Mouse (Mus musculus) regulatory T cell (primary cell): ENCODE results near the gene Akap9.
"Not testable (repeated sequence)": the region's sequence is repeated elsewhere in the genome, so short reads cannot be mapped to it uniquely, and the experiment has no call there.

Source experiments
- in situ Hi-C: fragments of 300-600 bp; cut with MboI, MseI; formaldehyde crosslinking; loops from one replicate; pipeline ENCODE4 v1.15.1; 2025; ENCODE audit warnings: high pct_unique_total_duplicates

The Akap9 gene

GRCm38 (mm10) chr5:3969114-3969513 lies 41.3 kb downstream of the Akap9 start:
- in situ Hi-C loops = no loop called here

- in situ Hi-C loops = no loop called here
Measured at GRCm38 (mm10) chr5:3970936-3971335, 43.1 kb downstream of the Akap9 start.

- in situ Hi-C loops = no loop called here
Measured at GRCm38 (mm10) chr5:3973764-3974163, 45.9 kb downstream of the Akap9 start.

GRCm38 (mm10) chr5:3974896-3975295 lies 47.0 kb downstream of the Akap9 start:
- in situ Hi-C loops = no loop called here

- in situ Hi-C loops = no loop called here
Measured at GRCm38 (mm10) chr5:3976111-3976510, 48.3 kb downstream of the Akap9 start.

- in situ Hi-C loops = no loop called here
Measured at GRCm38 (mm10) chr5:3977904-3978303, 50.0 kb downstream of the Akap9 start.

- in situ Hi-C loops = no loop called here
Measured at GRCm38 (mm10) chr5:3989608-3990007, 61.8 kb downstream of the Akap9 start.

DNA sequence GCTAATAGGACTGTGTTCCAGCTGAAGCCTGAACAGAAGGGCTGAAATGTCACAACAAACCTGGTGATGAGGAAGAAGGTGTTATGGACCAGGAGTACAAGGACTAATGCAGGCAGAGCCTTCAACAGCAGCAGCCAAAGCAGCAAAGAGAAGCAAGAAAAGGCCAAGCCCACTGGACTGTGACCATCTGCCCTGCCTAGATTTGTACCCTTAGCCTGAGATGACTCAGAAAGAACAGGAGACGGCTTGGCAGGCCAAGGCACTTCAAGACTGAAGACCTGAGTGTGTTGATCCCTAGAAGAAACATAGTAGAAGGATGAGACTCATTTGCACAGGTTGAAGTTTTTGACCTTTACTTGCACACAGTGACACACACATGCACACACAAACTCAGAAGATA lies 62.6 kb downstream of the Akap9 start:
- in situ Hi-C loops = no loop called here

DNA sequence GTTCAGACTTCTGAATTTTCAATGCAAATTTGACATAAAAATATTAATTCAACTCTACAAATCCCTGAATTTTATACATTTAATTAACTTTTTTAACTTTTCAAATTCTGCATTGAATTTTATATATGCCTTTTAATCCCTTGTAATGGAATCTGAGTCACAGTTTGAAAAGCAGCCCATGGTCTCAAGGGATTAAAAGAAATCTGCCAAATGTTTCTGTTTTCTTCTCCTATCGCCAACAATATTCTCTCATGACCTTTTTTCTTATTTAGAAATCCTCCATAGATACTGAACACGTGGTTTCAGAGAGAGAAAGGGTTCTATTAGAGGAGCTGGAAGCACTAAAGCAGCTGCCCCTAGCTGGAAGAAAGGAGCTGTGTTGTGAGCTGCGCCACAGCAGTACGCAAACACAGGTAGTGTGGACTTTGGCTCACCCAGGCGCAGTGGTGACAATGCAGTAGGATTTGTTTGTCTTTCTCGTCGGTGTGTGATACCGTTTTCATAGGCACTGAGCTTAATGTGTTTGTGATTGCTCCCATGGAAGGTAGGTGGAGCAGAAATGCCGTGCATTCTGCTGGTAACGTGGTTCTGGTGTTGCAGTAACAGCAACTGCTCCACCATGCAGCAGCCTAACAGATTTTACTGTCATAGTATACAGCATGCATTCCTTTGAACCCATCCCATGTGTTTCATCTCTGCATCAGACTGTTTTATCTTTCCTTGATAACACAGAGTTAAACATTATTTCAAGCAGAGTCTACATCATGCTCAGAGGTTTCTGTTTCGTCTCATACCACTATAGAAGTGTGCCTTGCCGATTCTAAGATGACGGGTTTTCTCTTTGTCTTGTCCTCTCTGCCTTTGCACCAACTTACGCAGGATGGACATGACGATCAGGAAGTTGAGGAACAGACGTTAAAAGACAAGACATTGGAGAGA lies 76.9 kb downstream of the Akap9 start:
- in situ Hi-C loops = no loop called here

DNA sequence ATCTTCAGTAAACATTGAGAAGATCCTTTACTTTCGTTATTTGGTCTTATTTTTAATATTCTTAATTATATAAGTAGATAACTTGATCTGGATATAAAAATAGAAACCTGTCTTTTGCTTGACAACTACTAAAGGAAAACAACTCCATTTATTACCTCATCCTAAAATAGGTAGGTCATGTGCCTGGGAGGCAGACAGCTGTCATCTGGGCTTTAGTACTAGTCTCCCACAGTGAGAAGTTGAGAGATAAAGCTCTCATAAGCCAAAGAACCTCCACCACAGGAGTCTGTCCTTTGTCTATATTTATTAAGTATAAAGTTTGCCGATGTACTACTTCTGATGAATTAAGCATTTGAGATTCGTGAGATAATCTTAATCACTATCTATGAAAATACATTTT lies 78.8 kb downstream of the Akap9 start:
- in situ Hi-C loops = no loop called here

DNA sequence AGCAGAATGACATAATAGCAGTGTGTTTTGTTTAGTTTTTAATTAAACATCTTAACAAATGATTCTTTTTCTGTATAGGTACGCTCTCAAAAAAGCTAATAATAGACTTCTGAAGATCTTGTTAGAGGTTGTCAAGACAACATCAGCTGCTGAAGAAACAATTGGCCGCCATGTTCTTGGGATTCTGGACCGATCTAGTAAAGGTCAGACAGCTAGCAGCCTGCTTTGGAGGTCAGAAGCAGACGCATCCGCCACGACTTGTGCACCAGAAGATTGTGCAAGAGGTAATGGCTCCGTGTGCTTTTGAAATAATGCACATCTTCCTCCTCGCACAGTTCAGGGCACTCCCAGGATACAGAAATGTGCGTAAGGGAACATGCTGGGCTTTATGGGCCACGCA lies 80.4 kb downstream of the Akap9 start:
- in situ Hi-C loops = no loop called here

DNA sequence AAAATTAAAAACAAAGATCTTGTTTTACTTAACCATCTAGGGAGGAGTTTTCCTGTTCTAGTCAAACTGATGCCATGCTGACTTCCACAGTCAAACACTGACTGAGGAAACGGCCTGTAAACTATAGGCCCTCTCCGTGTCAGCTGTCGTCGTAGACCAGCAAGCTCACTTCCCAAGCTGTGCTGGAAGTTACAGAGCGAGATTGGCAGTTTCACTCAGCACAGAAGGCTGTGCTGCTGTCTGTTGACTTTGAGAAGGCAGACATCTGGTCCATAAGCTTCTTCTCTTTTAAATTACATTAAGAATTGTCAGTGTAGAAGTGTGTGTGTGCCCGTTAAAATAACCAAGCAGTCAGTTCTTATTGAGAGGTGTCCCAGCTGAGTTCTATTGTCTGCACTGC lies 81.7 kb downstream of the Akap9 start:
- in situ Hi-C loops = no loop called here

- in situ Hi-C loops = not testable (repeated sequence)
Measured at GRCm38 (mm10) chr5:4017646-4018045, 89.8 kb downstream of the Akap9 start.

- in situ Hi-C loops = no loop called here
Measured at GRCm38 (mm10) chr5:4019377-4019776, 91.5 kb downstream of the Akap9 start.

DNA sequence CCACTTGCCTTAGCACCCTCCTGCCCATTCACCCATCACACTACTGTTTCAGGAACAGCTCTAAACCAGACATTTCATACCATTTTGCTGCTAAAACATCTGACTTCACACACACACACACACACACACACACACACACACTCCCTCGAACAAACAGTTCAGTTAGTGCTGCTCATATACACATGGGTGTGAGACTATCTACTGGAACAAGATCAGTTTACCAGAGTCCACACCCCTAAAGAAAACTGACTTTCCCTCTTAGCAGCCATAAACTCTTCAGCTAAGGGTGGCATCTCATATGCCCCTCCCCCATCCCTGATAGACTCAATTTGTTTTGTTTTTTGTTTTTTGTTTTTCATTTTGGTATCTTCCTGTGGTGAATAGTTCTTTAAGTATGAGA lies 92.2 kb downstream of the Akap9 start:
- in situ Hi-C loops = no loop called here

DNA sequence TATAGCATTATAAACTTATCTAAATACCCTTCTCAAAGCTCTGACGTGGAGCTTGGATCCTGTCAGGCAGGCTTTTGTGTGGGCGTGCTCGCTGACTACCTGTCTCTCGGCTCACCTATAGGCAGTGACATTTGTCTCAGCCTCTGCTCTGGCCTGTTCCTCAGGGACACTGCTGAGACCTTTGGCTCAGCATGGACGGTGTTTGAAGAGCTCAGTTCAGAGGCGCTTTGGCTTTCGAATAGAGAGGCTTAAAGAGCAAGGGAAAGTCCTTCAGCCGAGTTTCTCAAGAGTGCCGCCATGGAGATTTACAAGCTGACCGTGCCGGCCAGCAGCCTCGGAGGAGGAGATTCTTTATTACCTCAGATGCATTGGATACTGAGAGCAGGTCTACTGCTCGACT lies 95.3 kb downstream of the Akap9 start:
- in situ Hi-C loops = no loop called here

DNA sequence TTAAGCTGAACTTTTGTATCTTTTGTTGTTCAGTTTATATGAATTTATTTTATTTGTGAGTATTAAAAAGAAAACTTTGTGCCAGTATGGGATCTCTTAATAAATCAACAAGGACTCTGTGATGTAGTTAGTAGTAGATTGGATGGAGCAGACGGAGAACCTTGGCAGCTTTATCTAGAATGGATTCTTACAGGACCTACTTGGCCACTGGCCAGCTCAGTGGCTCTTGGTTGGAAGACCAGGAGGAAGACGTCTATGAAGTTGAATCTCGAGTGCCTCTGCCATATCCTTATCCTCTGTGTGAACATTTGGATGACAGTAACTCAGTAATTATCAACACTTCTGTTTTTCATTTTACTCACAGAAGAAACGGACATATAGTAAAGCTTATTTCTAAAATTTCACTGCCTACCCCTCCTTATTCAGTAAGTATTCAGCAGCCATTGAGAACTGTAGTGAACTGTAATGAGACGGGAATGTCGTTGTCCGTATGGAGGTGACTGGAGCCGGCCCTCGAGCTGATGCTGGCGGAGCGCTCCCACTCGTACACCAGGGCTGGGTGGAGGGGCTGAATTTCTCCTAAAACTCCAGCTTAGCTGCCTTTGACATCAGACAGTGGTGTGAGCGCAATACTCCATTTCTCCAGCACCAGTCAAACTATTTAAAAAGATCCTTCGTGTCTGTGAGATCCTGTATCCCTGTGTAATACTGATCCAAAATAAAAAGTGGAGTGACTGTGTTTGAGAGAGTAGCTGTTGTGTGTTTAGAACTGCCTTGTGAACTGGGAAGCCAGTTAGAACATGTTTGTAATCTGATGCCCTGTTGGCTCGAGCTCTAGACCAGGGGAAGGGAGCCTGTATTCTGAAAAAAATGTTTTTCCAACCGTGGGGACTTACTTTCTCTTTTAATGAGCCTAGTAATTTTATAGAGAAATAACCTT lies 96.2 kb downstream of the Akap9 start:
- in situ Hi-C loops = no loop called here

GRCm38 (mm10) chr5:4024727-4025126 lies 96.9 kb downstream of the Akap9 start:
- in situ Hi-C loops = no loop called here

- in situ Hi-C loops = not testable (repeated sequence)
Measured at GRCm38 (mm10) chr5:4026336-4026735, 98.5 kb downstream of the Akap9 start.

DNA sequence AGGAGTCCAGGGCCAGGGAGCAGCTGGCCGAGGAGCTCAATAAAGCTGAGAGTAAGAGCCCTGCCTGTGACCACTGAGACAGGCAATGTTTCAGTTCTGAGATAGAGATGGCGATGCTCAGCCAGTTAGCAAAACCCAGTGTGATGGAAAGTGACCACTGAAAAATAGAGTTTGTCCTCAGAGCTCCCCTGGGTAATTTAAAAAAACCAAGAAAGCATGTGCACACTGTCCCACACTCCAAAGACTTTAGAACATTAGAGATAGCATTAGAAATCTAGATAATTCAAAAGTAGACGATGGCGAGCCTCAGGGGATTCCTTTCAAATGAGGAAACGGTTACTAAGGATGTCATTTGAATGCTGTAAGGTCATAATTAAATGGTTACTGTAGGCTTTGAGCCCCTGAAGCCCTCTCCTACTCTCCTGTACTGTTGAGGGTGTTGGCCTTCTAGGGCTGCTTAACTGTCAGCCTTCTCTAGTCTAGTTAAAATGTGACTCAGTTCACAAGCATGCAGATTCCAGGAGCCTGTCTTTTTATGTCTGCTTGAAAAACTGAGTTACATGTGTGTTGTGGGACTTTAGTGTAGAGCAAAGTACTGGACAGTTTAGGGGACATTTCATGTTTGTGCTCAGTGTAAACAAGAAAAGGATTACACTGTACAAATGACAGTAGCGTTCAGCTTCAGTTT lies 100.8 kb downstream of the Akap9 start:
- in situ Hi-C loops = no loop called here

- in situ Hi-C loops = no loop called here
Measured at GRCm38 (mm10) chr5:4031846-4032245, 104.0 kb downstream of the Akap9 start.

- in situ Hi-C loops = no loop called here
Measured at GRCm38 (mm10) chr5:4036686-4037085, 108.8 kb downstream of the Akap9 start.
